Mouse (Mus musculus) E14TG2a.4 (cell line): ENCODE measurements around the gene Bbs12.

Source experiments
- CTCF ChIP-seq: conservative IDR thresholded peaks from 2 replicates; pipeline ENCODE4 v1.5.1; 2014; ENCODE audit warnings: low read length
- NANOG ChIP-seq: IDR thresholded peaks from 2 replicates; pipeline ENCODE4 v1.6.1; 2014; ENCODE audit warnings: borderline replicate concordance, low read length, mixed read lengths
- POU5F1 ChIP-seq: IDR thresholded peaks from 2 replicates; pipeline ENCODE4 v1.6.1; 2014; ENCODE audit warnings: low read length, borderline replicate concordance

DNA sequence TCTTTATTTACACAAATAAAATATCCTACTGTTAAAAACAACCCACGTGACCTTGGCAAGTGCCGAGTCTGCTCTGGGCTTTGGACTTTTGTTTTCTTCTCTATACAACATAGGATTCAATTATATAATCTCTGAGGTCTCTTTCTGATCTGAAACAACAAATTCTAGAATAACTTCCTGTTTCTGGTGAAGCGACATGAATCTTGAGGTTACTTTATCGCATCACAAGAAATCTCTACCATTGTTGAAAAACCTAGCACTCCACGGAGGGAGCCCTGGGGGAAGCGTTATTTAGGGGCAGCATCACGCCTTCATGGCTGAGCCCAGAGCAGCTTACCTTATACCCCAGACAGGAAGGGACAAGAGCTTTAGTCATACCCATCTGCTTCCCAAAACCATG, 39.3 kb upstream of the Bbs12 start:
- TF ChIP-seq CTCF (no peak), POU5F1 (no peak), NANOG (no peak)
